Mouse (Mus musculus): ENCODE data around the gene Cd37. TPM values are rescaled to one million over a fixed set of nuclear protein-coding genes. Genes with fewer than 3 reads are reported as not detected.
"Not testable (repeated sequence)": the region's sequence is repeated elsewhere in the genome, so short reads cannot be mapped to it uniquely, and the experiment has no call there.

Cd37 gene
- polyA plus RNA-seq, 1 experiment from 2014 or later: 1.1 TPM

GRCm38 (mm10) chr7:45259281-45259680 lies 20.4 kb upstream of the Cd37 start:
- ATAC-seq (ENCODE audit: low FRiP score, low TSS enrichment): no peak
- 82% methylated on average over 8 of the region's 8 CpGs for WGBS
- H3K9me3 ChIP-seq (ENCODE audit: low read length): no peaks in the 10 kb centered on the region

GRCm38 (mm10) chr7:45257063-45257840 lies 18.3 kb upstream of the Cd37 start:
- WGBS: 53% methylated on average over 11 of the region's 11 CpGs
- H3K36me3 ChIP-seq (ENCODE audit: insufficient read depth, low read length): no peaks in the 10 kb centered on the region

More at GRCm38 (mm10) chr7:45259281-45259680, 20.4 kb upstream of the Cd37 start:
- Histone ChIP-seq H3K4me2 (replicated peaks; ENCODE audit: low read depth, low read length) (no peak overlapping the region), H3K4me1 (ENCODE audit: insufficient read depth, low read length) (no peaks in the 10 kb centered on the region), H3K27ac (ENCODE audit: low read length) (no peak overlapping the region), H3K9ac (replicated peaks; ENCODE audit: low read length) (no peak overlapping the region), H3K27me3 (ENCODE audit: insufficient read depth, low read length) (no peaks in the 10 kb centered on the region), H3K4me3 (ENCODE audit: low read length) (no peak overlapping the region), H3K36me3 (ENCODE audit: insufficient read depth, low read length) (no peaks in the 10 kb centered on the region)

GRCm38 (mm10) chr7:45255822-45256221 lies 16.9 kb upstream of the Cd37 start:
- H3K4me2 ChIP-seq (replicated peaks; ENCODE audit: low read depth, low read length); H3K36me3 ChIP-seq (ENCODE audit: insufficient read depth, low read length); H3K9me3 ChIP-seq (ENCODE audit: low read length); H3K9ac ChIP-seq (replicated peaks; ENCODE audit: low read length); H3K4me1 ChIP-seq (ENCODE audit: insufficient read depth, low read length); H3K27me3 ChIP-seq (ENCODE audit: insufficient read depth, low read length); H3K27ac ChIP-seq (ENCODE audit: low read length); ATAC-seq (ENCODE audit: low FRiP score, low TSS enrichment); H3K4me3 ChIP-seq (ENCODE audit: low read length): not testable (repeated sequence)
- WGBS: 58% methylated on average over 5 of the region's 7 CpGs

More at GRCm38 (mm10) chr7:45257063-45257840, 18.3 kb upstream of the Cd37 start:
- Histone ChIP-seq H3K4me3 (ENCODE audit: low read length) (no peak overlapping the region), H3K4me2 (replicated peaks; ENCODE audit: low read depth, low read length) (no peak overlapping the region), H3K27me3 (ENCODE audit: insufficient read depth, low read length) (no peaks in the 10 kb centered on the region), H3K9me3 (ENCODE audit: low read length) (no peaks in the 10 kb centered on the region), H3K9ac (replicated peaks; ENCODE audit: low read length) (no peak overlapping the region), H3K4me1 (ENCODE audit: insufficient read depth, low read length) (no peaks in the 10 kb centered on the region), H3K27ac (ENCODE audit: low read length) (no peak overlapping the region)
- ATAC-seq (ENCODE audit: low FRiP score, low TSS enrichment): no peak

- H3K27ac ChIP-seq (ENCODE audit: low read length): no peak overlapping the region
- no peak overlapping the region for H3K4me3 ChIP-seq (ENCODE audit: low read length)
- no peaks in the 10 kb centered on the region for H3K36me3 ChIP-seq (ENCODE audit: insufficient read depth, low read length)
- WGBS: 87% methylated on average over 8 of the region's 8 CpGs
- no peak overlapping the region for H3K9ac ChIP-seq (replicated peaks; ENCODE audit: low read length)
- H3K4me2 ChIP-seq (replicated peaks; ENCODE audit: low read depth, low read length): no peak overlapping the region
- ATAC-seq (ENCODE audit: low FRiP score, low TSS enrichment): no peak
- H3K27me3 ChIP-seq (ENCODE audit: insufficient read depth, low read length): no peaks in the 10 kb centered on the region
- H3K4me1 ChIP-seq (ENCODE audit: insufficient read depth, low read length): no peaks in the 10 kb centered on the region
- no peaks in the 10 kb centered on the region for H3K9me3 ChIP-seq (ENCODE audit: low read length)
These were observed 14.9 kb upstream of the Cd37 start for GRCm38 (mm10) chr7:45253806-45254205.

- H3K27me3 ChIP-seq (ENCODE audit: insufficient read depth, low read length): no peaks in the 10 kb centered on the region
- no peak overlapping the region for H3K9ac ChIP-seq (replicated peaks; ENCODE audit: low read length)
- no peaks in the 10 kb centered on the region for H3K4me1 ChIP-seq (ENCODE audit: insufficient read depth, low read length)
- no peaks in the 10 kb centered on the region for H3K36me3 ChIP-seq (ENCODE audit: insufficient read depth, low read length)
- 30% methylated on average over 3 of the region's 3 CpGs for WGBS
- ATAC-seq (ENCODE audit: low FRiP score, low TSS enrichment): no peak
- no peak overlapping the region for H3K27ac ChIP-seq (ENCODE audit: low read length)
- H3K4me2 ChIP-seq (replicated peaks; ENCODE audit: low read depth, low read length): no peak overlapping the region
- no peaks in the 10 kb centered on the region for H3K9me3 ChIP-seq (ENCODE audit: low read length)
- no peak overlapping the region for H3K4me3 ChIP-seq (ENCODE audit: low read length)
These were observed 8.8 kb upstream of the Cd37 start for GRCm38 (mm10) chr7:45247666-45248065.

- Histone ChIP-seq H3K27ac (ENCODE audit: low read length) (peak overlapping the region; percentile 31; the same call in 1 of the 2 replicates), H3K4me2 (replicated peaks; ENCODE audit: low read depth, low read length) (peak overlapping the region; percentile 50), H3K36me3 (ENCODE audit: insufficient read depth, low read length) (no peaks in the 10 kb centered on the region), H3K27me3 (ENCODE audit: insufficient read depth, low read length) (no peaks in the 10 kb centered on the region), H3K4me3 (ENCODE audit: low read length) (peak overlapping the region; percentile 8; the same call in 1 of the 2 replicates), H3K4me1 (ENCODE audit: insufficient read depth, low read length) (peaks cover 9% of the 10 kb centered on the region), H3K9ac (replicated peaks; ENCODE audit: low read length) (peak overlapping the region; percentile 60; the same call in 1 of the 2 replicates), H3K9me3 (ENCODE audit: low read length) (no peaks in the 10 kb centered on the region)
- WGBS: 69% methylated on average over 6 of the region's 6 CpGs
- ATAC-seq (ENCODE audit: low FRiP score, low TSS enrichment): no peak; the same call in 1 of the 2 replicates
These were observed 2.5 kb upstream of the Cd37 start for GRCm38 (mm10) chr7:45241389-45241749.

GRCm38 (mm10) chr7:45240633-45241388 lies 1.9 kb upstream of the Cd37 start, which contains the start of gene Slc6a16:
TSS of gene Slc6a16 (plus strand) at chr7:45241085.
- Histone ChIP-seq H3K36me3 (ENCODE audit: insufficient read depth, low read length) (no peaks in the 10 kb centered on the region), H3K4me1 (ENCODE audit: insufficient read depth, low read length) (peaks cover 9% of the 10 kb centered on the region), H3K27ac (ENCODE audit: low read length) (peak within 1 kb of the TSS; percentile 31; the same call in 1 of the 2 replicates), H3K4me2 (replicated peaks; ENCODE audit: low read depth, low read length) (peak within 1 kb of the TSS; percentile 50), H3K9me3 (ENCODE audit: low read length) (no peaks in the 10 kb centered on the region), H3K27me3 (ENCODE audit: insufficient read depth, low read length) (0 out of 2 replicates have a peak, but pooled peaks cover 3% of the 10 kb centered on the region), H3K9ac (replicated peaks; ENCODE audit: low read length) (peak within 1 kb of the TSS; percentile 60), H3K4me3 (ENCODE audit: low read length) (peak within 1 kb of the TSS; percentile 8)
- ATAC-seq (ENCODE audit: low FRiP score, low TSS enrichment): peak; percentile 80
- 15% methylated on average over 47 of the region's 53 CpGs for WGBS

- no peak for ATAC-seq (ENCODE audit: low FRiP score, low TSS enrichment)
- Histone ChIP-seq H3K4me3 (ENCODE audit: low read length) (no peak overlapping the region), H3K9ac (replicated peaks; ENCODE audit: low read length) (no peak overlapping the region), H3K27me3 (ENCODE audit: insufficient read depth, low read length) (0 out of 2 replicates have a peak, but pooled peaks cover 3% of the 10 kb centered on the region), H3K4me1 (ENCODE audit: insufficient read depth, low read length) (peaks cover 14% of the 10 kb centered on the region), H3K27ac (ENCODE audit: low read length) (no peak overlapping the region), H3K4me2 (replicated peaks; ENCODE audit: low read depth, low read length) (no peak overlapping the region), H3K36me3 (ENCODE audit: insufficient read depth, low read length) (no peaks in the 10 kb centered on the region), H3K9me3 (ENCODE audit: low read length) (no peaks in the 10 kb centered on the region)
- 87% methylated on average over 7 of the region's 7 CpGs for WGBS
These were observed 1.2 kb upstream of the Cd37 start for GRCm38 (mm10) chr7:45240109-45240508.

GRCm38 (mm10) chr7:45237747-45238699 lies 892 bp downstream of the Cd37 start:
- no peak overlapping the region for H3K4me3 ChIP-seq (ENCODE audit: low read length)
- H3K9me3 ChIP-seq (ENCODE audit: low read length): no peaks in the 10 kb centered on the region
- H3K9ac ChIP-seq (replicated peaks; ENCODE audit: low read length): no peak overlapping the region
- H3K4me2 ChIP-seq (replicated peaks; ENCODE audit: low read depth, low read length): no peak overlapping the region
- no peak overlapping the region for H3K27ac ChIP-seq (ENCODE audit: low read length)
- 0 out of 2 replicates have a peak, but pooled peaks cover 3% of the 10 kb centered on the region for H3K27me3 ChIP-seq (ENCODE audit: insufficient read depth, low read length)
- ATAC-seq (ENCODE audit: low FRiP score, low TSS enrichment): no peak
- peaks cover 1% of the 10 kb centered on the region; the same call in 1 of the 2 replicates for H3K36me3 ChIP-seq (ENCODE audit: insufficient read depth, low read length)
- H3K4me1 ChIP-seq (ENCODE audit: insufficient read depth, low read length): peaks cover 33% of the 10 kb centered on the region
- WGBS: 77% methylated on average over 17 of the region's 17 CpGs
